Mouse (Mus musculus) MEL (cell line): ENCODE measurements at regions not wholly inside any gene's neighbourhood (a gene's known extent, or its start where the extent isn't known, plus 50 kb on each side); places are given as distances from the start of the nearest gene placed in this dataset.

Experiments used
- DNase-seq: peaks from one replicate; pipeline ENCODE4 v3.0.0; 2011; ENCODE audit warnings: low read depth, low spot score
- H3K27ac ChIP-seq: 2 replicates; pipeline ENCODE4 v1.5.1; 2012; ENCODE audit warnings: low read depth, mild to moderate bottlenecking, control low read depth, low read length, moderate library complexity; ENCODE audit not compliant: control insufficient read depth
- H3K27me3 ChIP-seq, 2 experiments: fragments of 150-350 bp in 1 of 2; sonication (generic) in 1 of 2; 2 replicates each; pipeline ENCODE4 v1.6.1; 2012; ENCODE audit warnings: low read length in 2 of 2, mild to moderate bottlenecking in 2 of 2, improper control_type of control experiment in 1 of 2, moderate library complexity in 1 of 2; ENCODE audit not compliant: insufficient read depth in 2 of 2, control insufficient read depth in 1 of 2
- H3K36me3 ChIP-seq, 2 experiments: 2 replicates each; pipeline ENCODE4 v1.6.1; 2012 to 2014; ENCODE audit warnings: low read length in 2 of 2, improper control_type of control experiment in 1 of 2, inconsistent platforms in 1 of 2, mild to moderate bottlenecking in 1 of 2; ENCODE audit not compliant: insufficient read depth in 2 of 2, control insufficient read depth in 1 of 2
- H3K4me1 ChIP-seq, 2 experiments: fragments of 150-350 bp in 1 of 2; sonication (generic) in 1 of 2; 2 replicates each; pipeline ENCODE4 v1.6.1; 2012; ENCODE audit warnings: low read length in 2 of 2, improper control_type of control experiment in 1 of 2, mild to moderate bottlenecking in 1 of 2; ENCODE audit not compliant: insufficient read depth in 2 of 2, control insufficient read depth in 1 of 2
- H3K4me3 ChIP-seq, 2 experiments: fragments of 150-350 bp in 1 of 2; sonication (generic) in 1 of 2; 2 replicates each; pipeline ENCODE4 v1.5.1; 2012; ENCODE audit warnings: low read depth in 2 of 2, low read length in 2 of 2, mild to moderate bottlenecking in 2 of 2, moderate library complexity in 2 of 2, control low read depth in 1 of 2, improper control_type of control experiment in 1 of 2; ENCODE audit not compliant: control insufficient read depth in 1 of 2, insufficient read depth in 1 of 2
- H3K79me2 ChIP-seq: 2 replicates; pipeline ENCODE4 v1.6.1; 2012; ENCODE audit warnings: mild to moderate bottlenecking, low read length, moderate library complexity; ENCODE audit not compliant: control insufficient read depth, poor library complexity, insufficient read depth
- H3K9ac ChIP-seq: 2 replicates; pipeline ENCODE4 v1.6.1; 2012; ENCODE audit warnings: low read depth, mild to moderate bottlenecking, control low read depth, low read length, moderate library complexity; ENCODE audit not compliant: control insufficient read depth, poor library complexity, severe bottlenecking
- H3K9me3 ChIP-seq: fragments of 150-350 bp; sonication (generic); replicated peaks from 2 replicates; pipeline ENCODE4 v1.6.1; 2012; ENCODE audit warnings: mild to moderate bottlenecking, low read length, improper control_type of control experiment, moderate library complexity; ENCODE audit not compliant: insufficient read depth
- BHLHE40 ChIP-seq: IDR thresholded peaks from 2 replicates; pipeline ENCODE4 v1.6.1; 2012; ENCODE audit warnings: low read depth, mild to moderate bottlenecking, inconsistent platforms, low read length, improper control_type of control experiment, borderline replicate concordance
- CHD1 ChIP-seq: IDR thresholded peaks from 2 replicates; pipeline ENCODE4 v1.6.1; 2012; ENCODE audit warnings: low read depth, mild to moderate bottlenecking, inconsistent platforms, low read length, improper control_type of control experiment
- CHD2 ChIP-seq: IDR thresholded peaks from 2 replicates; pipeline ENCODE4 v1.6.1; 2011; ENCODE audit warnings: low read length, improper control_type of control experiment
- CTCF ChIP-seq, 3 experiments: IDR thresholded peaks in 2 of 3; conservative IDR thresholded peaks in 1 of 3; 2 replicates each; pipeline ENCODE4 v1.5.1; 2011 to 2012; ENCODE audit warnings: low read length in 3 of 3, low read depth in 2 of 3, mild to moderate bottlenecking in 2 of 3, improper control_type of control experiment in 1 of 3, inconsistent platforms in 1 of 3, mixed read lengths in 1 of 3, moderate library complexity in 1 of 3; ENCODE audit not compliant: control insufficient read depth in 1 of 3, insufficient read depth in 1 of 3, poor library complexity in 1 of 3, severe bottlenecking in 1 of 3
- E2F4 ChIP-seq: IDR thresholded peaks from 2 replicates; pipeline ENCODE4 v1.6.1; 2011; ENCODE audit warnings: low read depth, low read length, improper control_type of control experiment, borderline replicate concordance
- ELF1 ChIP-seq: IDR thresholded peaks from 2 replicates; pipeline ENCODE4 v1.6.1; 2014; ENCODE audit warnings: low read depth, mild to moderate bottlenecking, inconsistent platforms, low read length, improper control_type of control experiment, moderate library complexity
- EP300 ChIP-seq, 2 experiments: IDR thresholded peaks; 2 replicates each; pipeline ENCODE4 v1.6.1; 2011; ENCODE audit warnings: improper control_type of control experiment in 2 of 2, low read length in 2 of 2, low read depth in 1 of 2, mild to moderate bottlenecking in 1 of 2
- ETS1 ChIP-seq: IDR thresholded peaks from 2 replicates; pipeline ENCODE4 v1.6.1; 2012; ENCODE audit warnings: low read depth, mild to moderate bottlenecking, inconsistent platforms, low read length, improper control_type of control experiment, moderate library complexity
- GABPA ChIP-seq: IDR thresholded peaks from 2 replicates; pipeline ENCODE4 v1.6.1; 2012; ENCODE audit warnings: low read depth, mild to moderate bottlenecking, inconsistent platforms, low read length, improper control_type of control experiment, moderate library complexity
- GATA1 ChIP-seq: IDR thresholded peaks from 2 replicates; pipeline ENCODE4 v1.6.1; 2011; ENCODE audit warnings: low read depth, low read length, improper control_type of control experiment
- JUND ChIP-seq: IDR thresholded peaks from 2 replicates; pipeline ENCODE4 v1.6.1; 2011; ENCODE audit warnings: low read depth, mild to moderate bottlenecking, improper control_type of control experiment, low read length
- KAT2A ChIP-seq: conservative IDR thresholded peaks from 2 replicates; pipeline ENCODE4 v1.6.1; 2012; ENCODE audit warnings: low read depth, low read length, improper control_type of control experiment, inconsistent platforms
- MAFK ChIP-seq: IDR thresholded peaks from 2 replicates; pipeline ENCODE4 v1.6.1; 2011; ENCODE audit warnings: low read depth, mild to moderate bottlenecking, low read length, improper control_type of control experiment, borderline replicate concordance
- MAZ ChIP-seq: IDR thresholded peaks from 2 replicates; pipeline ENCODE4 v1.6.1; 2012; ENCODE audit warnings: low read depth, mild to moderate bottlenecking, inconsistent platforms, low read length, improper control_type of control experiment
- MEF2A ChIP-seq: IDR thresholded peaks from 2 replicates; pipeline ENCODE4 v1.6.1; 2014; ENCODE audit warnings: low read depth, mild to moderate bottlenecking, inconsistent platforms, low read length, improper control_type of control experiment; ENCODE audit not compliant: poor library complexity, insufficient replicate concordance, severe bottlenecking; ENCODE audit errors: extremely low read depth
- MXI1 ChIP-seq: IDR thresholded peaks from 2 replicates; pipeline ENCODE4 v1.6.1; 2011; ENCODE audit warnings: mild to moderate bottlenecking, low read depth, low read length, improper control_type of control experiment
- MYB ChIP-seq: IDR thresholded peaks from 2 replicates; pipeline ENCODE4 v1.6.1; 2011; ENCODE audit warnings: mild to moderate bottlenecking, low read depth, low read length, improper control_type of control experiment
- MYC ChIP-seq: IDR thresholded peaks from 2 replicates; pipeline ENCODE4 v1.6.1; 2011; ENCODE audit warnings: low read depth, mild to moderate bottlenecking, low read length, improper control_type of control experiment, moderate library complexity
- NELFE ChIP-seq: IDR thresholded peaks from 2 replicates; pipeline ENCODE4 v1.6.1; 2011; ENCODE audit warnings: low read depth, low read length, improper control_type of control experiment
- POLR2A ChIP-seq, 2 experiments: IDR thresholded peaks; 2 replicates each; pipeline ENCODE4 v1.6.1; 2011 to 2012; ENCODE audit warnings: low read length in 2 of 2, mild to moderate bottlenecking in 2 of 2, control low read depth in 1 of 2, improper control_type of control experiment in 1 of 2, low read depth in 1 of 2, moderate library complexity in 1 of 2; ENCODE audit not compliant: control insufficient read depth in 1 of 2, insufficient read depth in 1 of 2, poor library complexity in 1 of 2
- POLR2AphosphoS2 ChIP-seq: IDR thresholded peaks from 2 replicates; pipeline ENCODE4 v1.6.1; 2011; ENCODE audit warnings: low read length, improper control_type of control experiment
- POLR2AphosphoS5 ChIP-seq: IDR thresholded peaks from 2 replicates; pipeline ENCODE4 v1.6.1; 2012; ENCODE audit warnings: low read depth, borderline replicate concordance, mild to moderate bottlenecking, inconsistent platforms, low read length, moderate library complexity, mixed read lengths
- RAD21 ChIP-seq: IDR thresholded peaks from 2 replicates; pipeline ENCODE4 v1.6.1; 2011; ENCODE audit warnings: mild to moderate bottlenecking, low read depth, low read length, improper control_type of control experiment
- RCOR1 ChIP-seq: IDR thresholded peaks from 2 replicates; pipeline ENCODE4 v1.6.1; 2012; ENCODE audit warnings: low read depth, mild to moderate bottlenecking, inconsistent platforms, low read length, improper control_type of control experiment
- SIN3A ChIP-seq: IDR thresholded peaks from 2 replicates; pipeline ENCODE4 v1.6.1; 2012; ENCODE audit warnings: low read length, improper control_type of control experiment, inconsistent platforms
- SMC3 ChIP-seq: IDR thresholded peaks from 2 replicates; pipeline ENCODE4 v1.6.1; 2011; ENCODE audit warnings: low read depth, low read length, improper control_type of control experiment
- TAL1 ChIP-seq: IDR thresholded peaks from 2 replicates; pipeline ENCODE4 v1.6.1; 2012; ENCODE audit warnings: mild to moderate bottlenecking, inconsistent platforms, low read length, moderate library complexity, mixed read lengths
- TBP ChIP-seq: IDR thresholded peaks from 2 replicates; pipeline ENCODE4 v1.8.0; 2011; ENCODE audit warnings: low read depth, low read length, improper control_type of control experiment
- TCF12 ChIP-seq: IDR thresholded peaks from 2 replicates; pipeline ENCODE4 v1.6.1; 2014; ENCODE audit warnings: low read depth, mild to moderate bottlenecking, inconsistent platforms, low read length, improper control_type of control experiment, moderate library complexity
- UBTF ChIP-seq: IDR thresholded peaks from 2 replicates; pipeline ENCODE4 v1.6.1; 2012; ENCODE audit warnings: low read depth, mild to moderate bottlenecking, inconsistent platforms, low read length, improper control_type of control experiment, moderate library complexity, borderline replicate concordance; ENCODE audit not compliant: insufficient read depth
- USF1 ChIP-seq: IDR thresholded peaks from 2 replicates; pipeline ENCODE4 v1.6.1; 2014; ENCODE audit warnings: low read depth, mild to moderate bottlenecking, inconsistent platforms, low read length, improper control_type of control experiment, moderate library complexity
- USF2 ChIP-seq, 2 experiments: IDR thresholded peaks; 2 replicates each; pipeline ENCODE4 v1.6.1; 2011 to 2012; ENCODE audit warnings: improper control_type of control experiment in 2 of 2, low read length in 2 of 2, borderline replicate concordance in 1 of 2, inconsistent platforms in 1 of 2, low read depth in 1 of 2, mild to moderate bottlenecking in 1 of 2; ENCODE audit not compliant: insufficient read depth in 1 of 2
- ZC3H11A ChIP-seq: IDR thresholded peaks from 2 replicates; pipeline ENCODE4 v1.6.1; 2012; ENCODE audit warnings: low read depth, mild to moderate bottlenecking, inconsistent platforms, low read length, improper control_type of control experiment
- ZKSCAN1 ChIP-seq: IDR thresholded peaks from 2 replicates; pipeline ENCODE4 v1.6.1; 2012; ENCODE audit warnings: low read depth, mild to moderate bottlenecking, inconsistent platforms, low read length, improper control_type of control experiment, moderate library complexity
- ZMIZ1 ChIP-seq: IDR thresholded peaks from 2 replicates; pipeline ENCODE4 v1.6.1; 2012; ENCODE audit warnings: low read depth, mild to moderate bottlenecking, inconsistent platforms, low read length, improper control_type of control experiment, moderate library complexity
- ZNF384 ChIP-seq: IDR thresholded peaks from 2 replicates; pipeline ENCODE4 v1.6.1; 2012; ENCODE audit warnings: low read depth, mild to moderate bottlenecking, inconsistent platforms, low read length, improper control_type of control experiment

GRCm38 (mm10) chr17:47295315-47296011 lies 73.2 kb upstream of the Mrps10 start:
- Histone ChIP-seq H3K36me3 (peaks cover 0 to 38% of the 10 kb centered on the region in 2 experiments; a peak in 2 of 4 replicates), H3K4me3 (peak overlapping the region; percentile 39 to 57), H3K9ac (peak overlapping the region; percentile 80), H3K79me2 (peaks cover 3% of the 10 kb centered on the region; the same call in 1 of the 2 replicates), H3K27ac (peak overlapping the region; percentile 89), H3K27me3 (no peaks in the 10 kb centered on the region), H3K4me1 (peaks cover 20 to 47% of the 10 kb centered on the region in 2 experiments), H3K9me3 (no peaks in the 10 kb centered on the region)
- peak; percentile 84 for DNase-seq
- TF ChIP-seq POLR2AphosphoS5 (no peak), SMC3 (no peak), KAT2A (0 out of 2 replicates have a peak, but pooled peaks have one; percentile 42), GABPA (no peak), MEF2A (no peak), MXI1 (peak; percentile 41; the same call in 1 of the 2 replicates), UBTF (no peak), POLR2A (IDR thresholded peaks at IDR 0.05; ENCODE audit: control insufficient read depth in 1 of 2, insufficient read depth in 1 of 2, low read depth in 1 of 2, low read length in 2 of 2, poor library complexity in 1 of 2) (peak in 1 of 2 experiments; percentile 74; a peak in 2 of 4 replicates), SIN3A (peak; percentile 79), USF1 (peak; percentile 69), CHD2 (peak; percentile 80), TBP (peak; percentile 61), ZMIZ1 (peak; percentile 53; the same call in 1 of the 2 replicates), MAFK (peak; percentile 70; the same call in 1 of the 2 replicates), GATA1 (peak; percentile 91), ZC3H11A (0 out of 2 replicates have a peak, but pooled peaks have one; percentile 4), USF2 (IDR thresholded peaks at IDR 0.05; ENCODE audit: borderline replicate concordance in 1 of 2, insufficient read depth in 1 of 2, low read depth in 1 of 2, low read length in 2 of 2) (no peak), POLR2AphosphoS2 (no peak), ZNF384 (no peak), RCOR1 (peak; percentile 90), ETS1 (peak; percentile 93), ZKSCAN1 (no peak), E2F4 (0 out of 2 replicates have a peak, but pooled peaks have one; percentile 18), TCF12 (peak; percentile 91), EP300 (IDR thresholded peaks at IDR 0.05; ENCODE audit: low read depth in 1 of 2, low read length in 2 of 2) (peak; percentile 92 to 93), MAZ (peak; percentile 84; the same call in 1 of the 2 replicates), NELFE (no peak; the same call in 1 of the 2 replicates), MYB (peak; percentile 12; the same call in 1 of the 2 replicates), CHD1 (no peak), MYC (peak; percentile 25; the same call in 1 of the 2 replicates), ELF1 (peak; percentile 81), TAL1 (peak; percentile 27; the same call in 1 of the 2 replicates), BHLHE40 (peak; percentile 81), JUND (no peak), RAD21 (no peak), CTCF (IDR thresholded peaks at IDR 0.05 in 2 of 3, conservative IDR thresholded peaks at IDR 0.05 in 1 of 3; ENCODE audit: control insufficient read depth in 1 of 3, insufficient read depth in 1 of 3, low read depth in 2 of 3, low read length in 3 of 3, poor library complexity in 1 of 3, severe bottlenecking in 1 of 3) (no peak)
